ENCODE assay signal across 7 mouse cellular contexts in the genomic region with DNA sequence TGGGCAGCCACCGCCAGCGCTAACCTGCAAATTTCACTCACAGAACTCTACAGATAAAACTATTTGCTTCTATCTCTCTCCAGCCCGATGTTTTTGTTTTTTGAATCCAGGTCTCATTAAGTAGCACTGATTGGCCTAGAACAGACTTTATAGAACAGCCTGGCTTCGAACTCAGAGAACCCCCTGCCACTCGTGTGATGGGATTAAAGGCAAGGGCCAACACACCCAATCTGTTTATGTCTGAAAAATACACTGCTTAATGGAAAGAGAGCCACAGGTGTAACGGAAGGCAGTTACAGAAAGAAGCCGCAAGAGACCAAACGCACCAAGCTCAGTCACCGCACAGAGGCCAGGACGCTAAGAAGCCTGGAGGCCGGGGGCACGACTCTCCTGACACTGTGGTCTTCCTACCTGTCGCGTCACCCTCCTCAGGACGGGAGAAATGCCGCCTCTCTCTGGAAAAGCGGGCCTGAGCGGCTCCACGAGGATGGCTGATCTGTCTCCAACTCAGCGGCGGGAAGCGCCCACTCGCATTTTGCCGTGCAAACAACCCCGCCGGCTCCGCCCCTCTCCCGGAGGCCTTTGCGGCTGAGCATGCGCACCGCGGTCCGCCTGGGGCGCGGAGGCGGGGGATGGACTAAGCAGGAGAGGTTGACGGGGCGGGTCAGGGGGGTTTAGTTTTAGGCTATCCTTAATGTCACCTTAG. TPM values are rescaled to one million over a fixed set of nuclear protein-coding genes. Genes with fewer than 3 reads are reported as not detected.
DNase-seq lines count a peak whose midpoint lies in the region; ATAC-seq lines count a peak whose summit lies in the region.

A gene (minus strand): TSS at position 568 of the 706 bp plus-strand sequence.

- DNase-seq in adrenal gland, adult 8-10 months, result peak; percentile 82
- DNase-seq in embryo, embryonic 9.5 days (ENCODE audit: extremely low spot score), result peak; percentile 90
- DNase-seq in gonadal fat pad, adult 2 months (ENCODE audit: low read depth), result peak; percentile 28
- peak; percentile 87 for DNase-seq in kidney, adult 11 months
- peak; percentile 94 for DNase-seq in limb, embryonic 10.5 days (ENCODE audit: low spot score)
- DNase-seq in spleen, adult 12 weeks (ENCODE audit: low spot score), result peak; percentile 86

- no peaks in the 10 kb centered on the region for H3K27me3 ChIP-seq in limb, embryonic 10.5 days (ENCODE audit: low read depth, poor library complexity, severe bottlenecking)
- H3K27me3 ChIP-seq in midbrain, embryonic 13.5 days, result no peaks in the 10 kb centered on the region

- H3K9ac ChIP-seq in midbrain, embryonic 13.5 days (replicated peaks), result peak within 1 kb of the TSS; percentile 81

- H3K27ac ChIP-seq in limb, embryonic 10.5 days, result peak within 1 kb of the TSS; percentile 89
- peak within 1 kb of the TSS; percentile 61 for H3K27ac ChIP-seq in midbrain, embryonic 13.5 days

- H3K4me1 ChIP-seq in limb, embryonic 10.5 days, result no peaks in the 10 kb centered on the region
- peaks cover 7% of the 10 kb centered on the region for H3K4me1 ChIP-seq in midbrain, embryonic 13.5 days (replicated peaks)

- peak within 1 kb of the TSS; percentile 83 for H3K4me3 ChIP-seq in limb, embryonic 10.5 days
- peak within 1 kb of the TSS; percentile 85 for H3K4me3 ChIP-seq in midbrain, embryonic 13.5 days (replicated peaks)

- no peaks in the 10 kb centered on the region for H3K9me3 ChIP-seq in limb, embryonic 10.5 days (replicated peaks)
- no peaks in the 10 kb centered on the region for H3K9me3 ChIP-seq in midbrain, embryonic 13.5 days

- ATAC-seq in midbrain, embryonic 13.5 days, result peak; percentile 95

- H3K4me2 ChIP-seq in midbrain, embryonic 13.5 days (replicated peaks), result peak within 1 kb of the TSS; percentile 85

- WGBS in limb, embryonic 10.5 days, result 1% methylated on average over 38 of the region's 38 CpGs
- 1% methylated on average over 36 of the region's 38 CpGs for WGBS in midbrain, embryonic 13.5 days

- H3K36me3 ChIP-seq in limb, embryonic 10.5 days, result peaks cover 41% of the 10 kb centered on the region
- H3K36me3 ChIP-seq in midbrain, embryonic 13.5 days, result peaks cover 20% of the 10 kb centered on the region

RNA-seq across cellular contexts. Expression of the gene that starts here (rescaled TPM):
- 10 to 100 TPM in 3 of 4 experiments, 1 to 10 TPM in 1; 9.5 to 11.6 (median 10.9) TPM for total RNA-seq in adrenal gland, adult 8-10 months (2022)
- 1.5 TPM in 2 replicates for polyA plus RNA-seq in gonadal fat pad, adult 2 months (2012; rRNA removed)
- polyA plus RNA-seq in limb, embryonic 10.5 days (2016; fragmentation: Nextera tagmentation; extraction: Ambion mirVana), result 34.8 and 35.3 TPM in 2 replicates
- polyA plus RNA-seq in midbrain, embryonic 13.5 days (2015; fragmentation: Nextera tagmentation; extraction: Ambion mirVana), result 22.6 and 22.8 TPM in 2 replicates

Comparison
In these comparisons a context has a peak if more than half of its experiments do, and no peak if none do; other contexts are left out.
1. Peak in every context shown above with its lines: DNase-seq, ATAC-seq, H3K4me3 ChIP-seq and H3K27ac ChIP-seq.
2. DNase-seq: peak in every context shown above with its lines; median percentile 94 in limb, embryonic 10.5 days; 90 in embryo, embryonic 9.5 days; 87 in kidney, adult 11 months; 86 in spleen, adult 12 weeks; 82 in adrenal gland, adult 8-10 months; 28 in gonadal fat pad, adult 2 months.